Mouse (Mus musculus) cerebellum, adult 2 months (tissue): ENCODE results near the gene Zyx. TPM values are rescaled to one million over a fixed set of nuclear protein-coding genes. Genes with fewer than 3 reads are reported as not detected.
A peak's percentile ranks its signal among the peaks of the same experiment; 100 is the strongest.

Experiments used
- DNase-seq, 2 experiments: peaks; one replicate each; pipeline ENCODE4 v3.0.0; 2021
- H3K27ac ChIP-seq: fragments of 200-500 bp; 2 replicates; pipeline ENCODE4 v1.5.1; 2012; ENCODE audit warnings: low read length, control low read depth, inconsistent platforms; ENCODE audit not compliant: insufficient read depth
- H3K27me3 ChIP-seq: fragments of 200-500 bp; 2 replicates; pipeline ENCODE4 v1.6.1; 2012; ENCODE audit warnings: inconsistent platforms, mild to moderate bottlenecking, low read length, moderate library complexity; ENCODE audit not compliant: control insufficient read depth, insufficient read depth
- H3K4me1 ChIP-seq: fragments of 200-500 bp; 2 replicates; pipeline ENCODE4 v1.6.1; 2011; ENCODE audit warnings: low read length; ENCODE audit not compliant: control insufficient read depth, insufficient read depth
- H3K4me3 ChIP-seq: fragments of 200-500 bp; replicated peaks from 2 replicates; pipeline ENCODE3; 2011; ENCODE audit warnings: mild to moderate bottlenecking, low read depth, low read length, control low read depth; ENCODE audit not compliant: insufficient read depth
- CTCF ChIP-seq: fragments of 200-500 bp; IDR thresholded peaks from 2 replicates; pipeline ENCODE4 v1.5.1; 2011; ENCODE audit warnings: low read depth, mild to moderate bottlenecking, control low read depth, low read length, moderate library complexity, borderline replicate concordance; ENCODE audit not compliant: insufficient read depth
- POLR2A ChIP-seq: fragments of 200-500 bp; IDR thresholded peaks from 2 replicates; pipeline ENCODE4 v1.6.1; 2011; ENCODE audit warnings: low read length, control low read depth, borderline replicate concordance; ENCODE audit not compliant: insufficient read depth
- WGBS: fragments of 180-500 bp; shearing (Covaris S2); methylation state at CpG from one replicate; pipeline ENCODE4 v1.1.7; 2018; 5-methylcytosine and 5-hydroxymethylcytosine counted together
- polyA plus RNA-seq: library from polyadenylated mRNA; depleted of rRNA; stranded (reverse); fragments of >200 nt; gene quantifications from 2 replicates; pipeline ENCODE4 v1.2.3, GENCODE M21; 2012

Gene Zyx
- polyA plus RNA-seq, 1 experiment, result 123 TPM

- WGBS, result 22% methylated on average over 8 of the region's 8 CpGs
- no peaks in the 10 kb centered on the region for H3K27me3 ChIP-seq
- TF ChIP-seq CTCF (peak; percentile 68), POLR2A (no peak)
- peak; percentile 41 to 63 for DNase-seq
- no peaks in the 10 kb centered on the region for H3K4me1 ChIP-seq
- no peak overlapping the region for H3K27ac ChIP-seq
- no peak overlapping the region for H3K4me3 ChIP-seq
Measured at GRCm38 (mm10) chr6:42380416-42381144, 31.1 kb downstream of the Zyx start.

- Histone ChIP-seq H3K27ac (no peak overlapping the region), H3K4me1 (no peaks in the 10 kb centered on the region), H3K4me3 (no peak overlapping the region), H3K27me3 (no peaks in the 10 kb centered on the region)
- no peak for DNase-seq
- TF ChIP-seq CTCF (no peak), POLR2A (no peak)
- 69% methylated on average over 2 of the region's 2 CpGs for WGBS
Measured at GRCm38 (mm10) chr6:42381221-42381620, 31.8 kb downstream of the Zyx start.

GRCm38 (mm10) chr6:42381916-42382381 lies 32.5 kb downstream of the Zyx start:
- TF ChIP-seq CTCF, result no peak
- TF ChIP-seq POLR2A, result no peak
- Histone ChIP-seq H3K4me1 (no peaks in the 10 kb centered on the region), H3K4me3 (no peak overlapping the region), H3K27me3 (no peaks in the 10 kb centered on the region), H3K27ac (no peak overlapping the region)
- DNase-seq, result no peak
- whole genome bisulfite sequencing, result 74% methylated on average over 9 of the region's 9 CpGs

- 91% methylated on average over 5 of the region's 5 CpGs for WGBS
Measured at GRCm38 (mm10) chr6:42383360-42383759, 33.9 kb downstream of the Zyx start.

GRCm38 (mm10) chr6:42385635-42386034 lies 36.2 kb downstream of the Zyx start:
- no peak for DNase-seq
- 78% methylated on average over 4 of the region's 4 CpGs for whole genome bisulfite sequencing
- H3K4me3 ChIP-seq, result no peak overlapping the region
- TF ChIP-seq CTCF, result no peak
- no peak for TF ChIP-seq POLR2A
- H3K4me1 ChIP-seq, result no peaks in the 10 kb centered on the region
- no peaks in the 10 kb centered on the region for H3K27me3 ChIP-seq
- no peak overlapping the region for H3K27ac ChIP-seq

More at GRCm38 (mm10) chr6:42383360-42383759, 33.9 kb downstream of the Zyx start:
- H3K4me1 ChIP-seq, result no peaks in the 10 kb centered on the region
- H3K27me3 ChIP-seq, result no peaks in the 10 kb centered on the region
- H3K4me3 ChIP-seq, result no peak overlapping the region
- DNase-seq, result no peak
- no peak overlapping the region for H3K27ac ChIP-seq
- TF ChIP-seq CTCF (no peak), POLR2A (no peak)

- Histone ChIP-seq H3K4me3 (no peak overlapping the region), H3K27me3 (no peaks in the 10 kb centered on the region), H3K4me1 (peaks cover 3% of the 10 kb centered on the region; the same call in 1 of the 2 replicates), H3K27ac (no peak overlapping the region)
- TF ChIP-seq CTCF (no peak), POLR2A (no peak)
- 47% methylated on average over 2 of the region's 2 CpGs for WGBS
- DNase-seq, result no peak
Measured at GRCm38 (mm10) chr6:42391796-42392330, 42.4 kb downstream of the Zyx start.

- H3K27ac ChIP-seq, result no peak overlapping the region
- peaks cover 3% of the 10 kb centered on the region; the same call in 1 of the 2 replicates for H3K4me1 ChIP-seq
- DNase-seq, result peak; percentile 31 to 56
- H3K27me3 ChIP-seq, result no peaks in the 10 kb centered on the region; the same call in 1 of the 2 replicates
- no peak overlapping the region for H3K4me3 ChIP-seq
- no peak for TF ChIP-seq POLR2A
- WGBS, result 39% methylated on average over 9 of the region's 9 CpGs
Measured at GRCm38 (mm10) chr6:42395960-42396809, 46.8 kb downstream of the Zyx start.
